Mouse (Mus musculus) kidney, postnatal 0 days (tissue): ENCODE measurements around the gene Necab2. TPM values are rescaled to one million over a fixed set of nuclear protein-coding genes. Genes with fewer than 3 reads are reported as not detected.

ENCODE experiments used
- ATAC-seq: fragments of 200-750 bp; cut with Nextera tagmentation; replicated peaks from 2 replicates; pipeline ENCODE4 v1.8.0; 2017; ENCODE audit warnings: low read depth, moderate number of reproducible peaks, moderate TSS enrichment, moderate library complexity; ENCODE audit not compliant: low FRiP score
- DNase-seq: peaks from one replicate; pipeline ENCODE4 v3.0.0-alpha.2; 2016; ENCODE audit warnings: low spot score
- H3K27ac ChIP-seq: fragments of 300-500 bp; sonication (generic); 2 replicates; pipeline ENCODE4 v1.5.1; 2014; ENCODE audit warnings: mild to moderate bottlenecking
- H3K27me3 ChIP-seq: fragments of 300-500 bp; sonication (generic); 2 replicates; pipeline ENCODE4 v1.6.1; 2014; ENCODE audit warnings: low read length, mixed read lengths; ENCODE audit not compliant: insufficient read depth
- H3K36me3 ChIP-seq: fragments of 300-500 bp; sonication (generic); 2 replicates; pipeline ENCODE4 v1.6.1; 2014; ENCODE audit warnings: low read length, mixed read lengths; ENCODE audit not compliant: insufficient read depth
- H3K4me1 ChIP-seq: fragments of 300-500 bp; sonication (generic); replicated peaks from 2 replicates; pipeline ENCODE4 v1.6.1; 2014; ENCODE audit warnings: antibody characterized with exemption, low read length, mixed read lengths; ENCODE audit not compliant: insufficient read depth
- H3K4me2 ChIP-seq: fragments of 300-500 bp; sonication (generic); 2 replicates; pipeline ENCODE4 v1.6.1; 2014; ENCODE audit warnings: mild to moderate bottlenecking, low read length, moderate library complexity, mixed read lengths
- H3K4me3 ChIP-seq: fragments of 300-500 bp; sonication (generic); replicated peaks from 2 replicates; pipeline ENCODE4 v1.5.1; 2014; ENCODE audit warnings: low read depth, low read length
- H3K9ac ChIP-seq: fragments of 300-500 bp; sonication (generic); 2 replicates; pipeline ENCODE4 v1.6.1; 2014; ENCODE audit warnings: low read depth, low read length
- H3K9me3 ChIP-seq: fragments of 300-500 bp; sonication (generic); replicated peaks from 2 replicates; pipeline ENCODE4 v1.6.1; 2016; ENCODE audit warnings: low read length, inconsistent platforms, mixed read lengths
- CTCF ChIP-seq: IDR thresholded peaks from 2 replicates; pipeline ENCODE4 v1.5.1; 2016; ENCODE audit warnings: antibody characterized with exemption, low read depth, mild to moderate bottlenecking, moderate library complexity
- WGBS: fragments of 180-500 bp; shearing (Covaris S2); extraction: QIAGEN DNeasy Blood & Tissue Kit; methylation state at CpG from one replicate; pipeline ENCODE4 v1.1.7; 2014; 5-methylcytosine and 5-hydroxymethylcytosine counted together
- polyA plus RNA-seq: library from polyadenylated mRNA; unstranded; fragments of >200 nt; fragmentation: Nextera tagmentation; extraction: Ambion mirVana; gene quantifications from 2 replicates; pipeline ENCODE4 v1.2.1, GENCODE M21; 2015

Necab2 gene
- polyA plus RNA-seq, 1 experiment from 2014 or later: 0.61 TPM

GRCm38 (mm10) chr8:119404648-119405047 lies 41.9 kb upstream of the Necab2 start:
- Histone ChIP-seq H3K36me3 (peaks cover 27% of the 10 kb centered on the region), H3K27me3 (no peaks in the 10 kb centered on the region), H3K9ac (no peak overlapping the region), H3K4me2 (no peak overlapping the region), H3K4me3 (no peak overlapping the region), H3K27ac (no peak overlapping the region), H3K4me1 (no peaks in the 10 kb centered on the region), H3K9me3 (no peaks in the 10 kb centered on the region)
- ATAC-seq (no peak), DNase-seq (no peak)
- TF ChIP-seq CTCF: no peak
- 100% methylated on average over 5 of the region's 5 CpGs for WGBS

- 87% methylated on average over 8 of the region's 8 CpGs for WGBS
- Histone ChIP-seq H3K4me3 (no peak overlapping the region), H3K4me2 (no peak overlapping the region), H3K9me3 (no peaks in the 10 kb centered on the region), H3K4me1 (peaks cover 4% of the 10 kb centered on the region; the same call in 1 of the 2 replicates), H3K36me3 (peaks cover 33% of the 10 kb centered on the region), H3K27ac (no peak overlapping the region), H3K9ac (no peak overlapping the region), H3K27me3 (no peaks in the 10 kb centered on the region)
- ATAC-seq: no peak
- no peak for TF ChIP-seq CTCF
- DNase-seq: no peak
These were observed 38.2 kb upstream of the Necab2 start for GRCm38 (mm10) chr8:119408311-119408710.

- no peak overlapping the region for H3K27ac ChIP-seq
- peaks cover 4% of the 10 kb centered on the region; the same call in 1 of the 2 replicates for H3K4me1 ChIP-seq
- no peak overlapping the region for H3K4me2 ChIP-seq
- no peaks in the 10 kb centered on the region for H3K9me3 ChIP-seq
- no peak for DNase-seq
- no peak overlapping the region for H3K4me3 ChIP-seq
- H3K27me3 ChIP-seq: no peaks in the 10 kb centered on the region
- peaks cover 33% of the 10 kb centered on the region for H3K36me3 ChIP-seq
- no peak overlapping the region for H3K9ac ChIP-seq
- no peak for ATAC-seq
- no peak; the same call in 1 of the 2 replicates for TF ChIP-seq CTCF
- WGBS: 60% methylated on average over 10 of the region's 10 CpGs
These were observed 34.3 kb upstream of the Necab2 start for GRCm38 (mm10) chr8:119412037-119412734.

GRCm38 (mm10) chr8:119412735-119413498 lies 33.6 kb upstream of the Necab2 start:
- H3K36me3 ChIP-seq: peaks cover 30% of the 10 kb centered on the region
- H3K4me2 ChIP-seq: peak overlapping the region; percentile 46
- H3K9me3 ChIP-seq: no peaks in the 10 kb centered on the region
- TF ChIP-seq CTCF: peak; percentile 97
- DNase-seq (peak; percentile 92), ATAC-seq (peak; percentile 52; the same call in 1 of the 2 replicates)
- peaks cover 4% of the 10 kb centered on the region; the same call in 1 of the 2 replicates for H3K4me1 ChIP-seq
- H3K4me3 ChIP-seq: no peak overlapping the region
- H3K27me3 ChIP-seq: no peaks in the 10 kb centered on the region
- WGBS: 10% methylated on average over 18 of the region's 18 CpGs
- H3K9ac ChIP-seq: peak overlapping the region; percentile 24; the same call in 1 of the 2 replicates
- H3K27ac ChIP-seq: no peak overlapping the region

GRCm38 (mm10) chr8:119413605-119414004 lies 32.9 kb upstream of the Necab2 start:
- ATAC-seq (no peak), DNase-seq (no peak)
- no peaks in the 10 kb centered on the region for H3K27me3 ChIP-seq
- H3K36me3 ChIP-seq: peaks cover 23% of the 10 kb centered on the region
- H3K27ac ChIP-seq: no peak overlapping the region
- no peaks in the 10 kb centered on the region for H3K9me3 ChIP-seq
- 81% methylated on average over 10 of the region's 10 CpGs for WGBS
- H3K4me3 ChIP-seq: no peak overlapping the region
- peaks cover 4% of the 10 kb centered on the region; the same call in 1 of the 2 replicates for H3K4me1 ChIP-seq
- no peak for TF ChIP-seq CTCF
- no peak overlapping the region for H3K4me2 ChIP-seq
- H3K9ac ChIP-seq: no peak overlapping the region

GRCm38 (mm10) chr8:119420318-119420717 lies 26.2 kb upstream of the Necab2 start:
- Histone ChIP-seq H3K9me3 (no peaks in the 10 kb centered on the region), H3K4me2 (no peak overlapping the region), H3K27ac (no peak overlapping the region), H3K4me1 (peaks cover 15% of the 10 kb centered on the region; the same call in 1 of the 2 replicates), H3K9ac (no peak overlapping the region), H3K27me3 (no peaks in the 10 kb centered on the region), H3K36me3 (no peaks in the 10 kb centered on the region), H3K4me3 (no peak overlapping the region)
- ATAC-seq (no peak), DNase-seq (no peak)
- 69% methylated on average over 7 of the region's 7 CpGs for WGBS
- TF ChIP-seq CTCF: no peak
